Mouse (Mus musculus) neural tube, embryonic 13.5 days (tissue): Measurements from ENCODE around the gene Mxd3. TPM values are rescaled to one million over a fixed set of nuclear protein-coding genes. Genes with fewer than 3 reads are reported as not detected.
A peak's percentile ranks its signal among the peaks of the same experiment; 100 is the strongest.

Experiments used
- ATAC-seq: fragments of 200-750 bp; cut with Nextera tagmentation; 2 replicates; pipeline ENCODE4 v1.8.0; 2017; ENCODE audit warnings: low read depth, mild to moderate bottlenecking, moderate TSS enrichment, moderate library complexity
- H3K27ac ChIP-seq: fragments of 300-500 bp; sonication (generic); replicated peaks from 2 replicates; pipeline ENCODE4 v1.5.1; 2015; ENCODE audit warnings: moderate library complexity, mild to moderate bottlenecking, inconsistent platforms
- H3K27me3 ChIP-seq: fragments of 300-500 bp; sonication (generic); 2 replicates; pipeline ENCODE4 v1.6.1; 2015; ENCODE audit warnings: mild to moderate bottlenecking, inconsistent platforms
- H3K36me3 ChIP-seq: fragments of 300-500 bp; sonication (generic); 2 replicates; pipeline ENCODE4 v1.6.1; 2015; ENCODE audit warnings: mild to moderate bottlenecking, inconsistent platforms
- H3K4me1 ChIP-seq: fragments of 300-500 bp; sonication (generic); replicated peaks from 2 replicates; pipeline ENCODE4 v1.6.1; 2015; ENCODE audit warnings: inconsistent platforms
- H3K4me2 ChIP-seq: fragments of 300-500 bp; sonication (generic); 2 replicates; pipeline ENCODE4 v1.6.1; 2015; ENCODE audit warnings: inconsistent platforms, mild to moderate bottlenecking, moderate library complexity
- H3K4me3 ChIP-seq: fragments of 300-500 bp; sonication (generic); 2 replicates; pipeline ENCODE4 v1.5.1; 2015; ENCODE audit warnings: mild to moderate bottlenecking, inconsistent platforms
- H3K9ac ChIP-seq: fragments of 300-500 bp; sonication (generic); 2 replicates; pipeline ENCODE4 v1.6.1; 2015; ENCODE audit warnings: moderate library complexity, mild to moderate bottlenecking, inconsistent platforms
- H3K9me3 ChIP-seq: fragments of 300-500 bp; sonication (generic); 2 replicates; pipeline ENCODE4 v1.6.1; 2016; ENCODE audit warnings: inconsistent platforms
- WGBS: fragments of 180-500 bp; shearing (Covaris S2); methylation state at CpG from one replicate; pipeline ENCODE4 v1.1.7; 2015; 5-methylcytosine and 5-hydroxymethylcytosine counted together
- polyA plus RNA-seq: library from polyadenylated mRNA; unstranded; fragments of >200 nt; fragmentation: Nextera tagmentation; extraction: Ambion mirVana; gene quantifications from 2 replicates; pipeline ENCODE4 v1.2.1, GENCODE M21; 2015

The Mxd3 gene
- polyA plus RNA-seq, 1 experiment from 2014 or later, result 9.7 TPM

- Histone ChIP-seq H3K4me3 (peak overlapping the region; percentile 95), H3K4me1 (peaks cover 36% of the 10 kb centered on the region), H3K27me3 (peaks cover 5% of the 10 kb centered on the region; the same call in 1 of the 2 replicates), H3K9me3 (no peaks in the 10 kb centered on the region), H3K4me2 (peak overlapping the region; percentile 96), H3K36me3 (peaks cover 41% of the 10 kb centered on the region), H3K27ac (no peak overlapping the region), H3K9ac (peak overlapping the region; percentile 14)
- ATAC-seq, result no peak
Observed at GRCm38 (mm10) chr13:55361145-55361544, 31.5 kb upstream of the Mxd3 start.

GRCm38 (mm10) chr13:55346745-55347144 lies 17.1 kb upstream of the Mxd3 start:
- ATAC-seq, result no peak
- Histone ChIP-seq H3K9ac (no peak overlapping the region), H3K4me2 (no peak overlapping the region), H3K4me1 (no peaks in the 10 kb centered on the region), H3K36me3 (peaks cover 81% of the 10 kb centered on the region), H3K27me3 (no peaks in the 10 kb centered on the region), H3K4me3 (no peak overlapping the region), H3K9me3 (no peaks in the 10 kb centered on the region), H3K27ac (no peak overlapping the region)
- WGBS, result 90% methylated on average over 11 of the region's 11 CpGs

GRCm38 (mm10) chr13:55344286-55344685 lies 14.7 kb upstream of the Mxd3 start:
- H3K4me1 ChIP-seq, result no peaks in the 10 kb centered on the region
- no peak overlapping the region for H3K27ac ChIP-seq
- no peak for ATAC-seq
- H3K4me2 ChIP-seq, result no peak overlapping the region
- H3K36me3 ChIP-seq, result peaks cover 58% of the 10 kb centered on the region
- 91% methylated on average over 7 of the region's 7 CpGs for WGBS
- H3K27me3 ChIP-seq, result no peaks in the 10 kb centered on the region
- no peak overlapping the region for H3K4me3 ChIP-seq
- H3K9me3 ChIP-seq, result no peaks in the 10 kb centered on the region
- H3K9ac ChIP-seq, result no peak overlapping the region

GRCm38 (mm10) chr13:55342469-55342868 lies 12.8 kb upstream of the Mxd3 start:
- H3K4me2 ChIP-seq, result no peak overlapping the region
- no peak for ATAC-seq
- H3K27me3 ChIP-seq, result no peaks in the 10 kb centered on the region
- H3K4me3 ChIP-seq, result no peak overlapping the region
- no peak overlapping the region for H3K27ac ChIP-seq
- H3K4me1 ChIP-seq, result no peaks in the 10 kb centered on the region
- H3K36me3 ChIP-seq, result peaks cover 41% of the 10 kb centered on the region
- WGBS, result 51% methylated on average over 11 of the region's 11 CpGs
- H3K9me3 ChIP-seq, result no peaks in the 10 kb centered on the region
- H3K9ac ChIP-seq, result no peak overlapping the region

- H3K9ac ChIP-seq, result no peak overlapping the region
- ATAC-seq, result no peak
- peaks cover 9% of the 10 kb centered on the region for H3K36me3 ChIP-seq
- no peak overlapping the region for H3K4me2 ChIP-seq
- H3K9me3 ChIP-seq, result no peaks in the 10 kb centered on the region
- H3K4me1 ChIP-seq, result no peaks in the 10 kb centered on the region
- WGBS, result 35% methylated on average over 2 of the region's 2 CpGs
- no peaks in the 10 kb centered on the region for H3K27me3 ChIP-seq
- H3K4me3 ChIP-seq, result no peak overlapping the region
- H3K27ac ChIP-seq, result no peak overlapping the region
Observed at GRCm38 (mm10) chr13:55339259-55339658, 9.6 kb upstream of the Mxd3 start.

GRCm38 (mm10) chr13:55338131-55339054 lies 8.8 kb upstream of the Mxd3 start:
- H3K36me3 ChIP-seq, result no peaks in the 10 kb centered on the region
- H3K4me1 ChIP-seq, result no peaks in the 10 kb centered on the region
- no peak overlapping the region for H3K9ac ChIP-seq
- ATAC-seq, result no peak
- H3K27ac ChIP-seq, result no peak overlapping the region
- no peak overlapping the region for H3K4me2 ChIP-seq
- H3K9me3 ChIP-seq, result no peaks in the 10 kb centered on the region
- WGBS, result 58% methylated on average over 12 of the region's 12 CpGs
- H3K4me3 ChIP-seq, result no peak overlapping the region
- no peaks in the 10 kb centered on the region for H3K27me3 ChIP-seq

GRCm38 (mm10) chr13:55337341-55337975 lies 7.8 kb upstream of the Mxd3 start:
- Histone ChIP-seq H3K9ac (no peak overlapping the region), H3K27ac (no peak overlapping the region), H3K27me3 (no peaks in the 10 kb centered on the region), H3K36me3 (no peaks in the 10 kb centered on the region), H3K4me3 (no peak overlapping the region), H3K4me2 (no peak overlapping the region), H3K4me1 (no peaks in the 10 kb centered on the region), H3K9me3 (no peaks in the 10 kb centered on the region)
- WGBS, result 70% methylated on average over 10 of the region's 10 CpGs
- ATAC-seq, result no peak

- Histone ChIP-seq H3K27me3 (no peaks in the 10 kb centered on the region), H3K9me3 (no peaks in the 10 kb centered on the region), H3K4me2 (no peak overlapping the region), H3K4me3 (no peak overlapping the region), H3K9ac (no peak overlapping the region), H3K4me1 (peaks cover 4% of the 10 kb centered on the region), H3K27ac (no peak overlapping the region), H3K36me3 (no peaks in the 10 kb centered on the region)
- ATAC-seq, result no peak
- WGBS, result 85% methylated on average over 4 of the region's 4 CpGs
Observed at GRCm38 (mm10) chr13:55335701-55336100, 6.1 kb upstream of the Mxd3 start.

- no peaks in the 10 kb centered on the region for H3K9me3 ChIP-seq
- H3K9ac ChIP-seq, result no peak overlapping the region
- H3K36me3 ChIP-seq, result no peaks in the 10 kb centered on the region
- H3K4me3 ChIP-seq, result no peak overlapping the region
- H3K27me3 ChIP-seq, result no peaks in the 10 kb centered on the region
- H3K27ac ChIP-seq, result no peak overlapping the region
- WGBS, result 85% methylated on average over 3 of the region's 3 CpGs
- H3K4me2 ChIP-seq, result no peak overlapping the region
- peaks cover 32% of the 10 kb centered on the region for H3K4me1 ChIP-seq
- ATAC-seq, result no peak
Observed at GRCm38 (mm10) chr13:55332331-55332730, 2.7 kb upstream of the Mxd3 start.

- Histone ChIP-seq H3K4me2 (peak overlapping the region; percentile 92), H3K27ac (peak overlapping the region; percentile 79), H3K4me3 (peak overlapping the region; percentile 65), H3K4me1 (peaks cover 36% of the 10 kb centered on the region), H3K36me3 (peaks cover 5% of the 10 kb centered on the region), H3K9ac (peak overlapping the region; percentile 68), H3K27me3 (no peaks in the 10 kb centered on the region), H3K9me3 (no peaks in the 10 kb centered on the region)
- ATAC-seq, result no peak
- WGBS, result 48% methylated on average over 14 of the region's 14 CpGs
Observed at GRCm38 (mm10) chr13:55330567-55331400, 1.2 kb upstream of the Mxd3 start.

GRCm38 (mm10) chr13:55329109-55329682 lies 427 bp downstream of the Mxd3 start:
- Histone ChIP-seq H3K36me3 (peaks cover 19% of the 10 kb centered on the region), H3K4me1 (peaks cover 38% of the 10 kb centered on the region), H3K4me2 (peak overlapping the region; percentile 92), H3K27me3 (no peaks in the 10 kb centered on the region), H3K9ac (peak overlapping the region; percentile 68), H3K9me3 (no peaks in the 10 kb centered on the region), H3K4me3 (peak overlapping the region; percentile 65), H3K27ac (peak overlapping the region; percentile 79)
- peak; percentile 16 for ATAC-seq
- under 1% methylated on average over 28 of the region's 29 CpGs for WGBS
